Mouse (Mus musculus): ENCODE data around the gene Aplp2. TPM values are rescaled to one million over a fixed set of nuclear protein-coding genes. Genes with fewer than 3 reads are reported as not detected.

Aplp2 gene
- polyA plus RNA-seq, 1 experiment from 2014 or later: 313 TPM

DNA sequence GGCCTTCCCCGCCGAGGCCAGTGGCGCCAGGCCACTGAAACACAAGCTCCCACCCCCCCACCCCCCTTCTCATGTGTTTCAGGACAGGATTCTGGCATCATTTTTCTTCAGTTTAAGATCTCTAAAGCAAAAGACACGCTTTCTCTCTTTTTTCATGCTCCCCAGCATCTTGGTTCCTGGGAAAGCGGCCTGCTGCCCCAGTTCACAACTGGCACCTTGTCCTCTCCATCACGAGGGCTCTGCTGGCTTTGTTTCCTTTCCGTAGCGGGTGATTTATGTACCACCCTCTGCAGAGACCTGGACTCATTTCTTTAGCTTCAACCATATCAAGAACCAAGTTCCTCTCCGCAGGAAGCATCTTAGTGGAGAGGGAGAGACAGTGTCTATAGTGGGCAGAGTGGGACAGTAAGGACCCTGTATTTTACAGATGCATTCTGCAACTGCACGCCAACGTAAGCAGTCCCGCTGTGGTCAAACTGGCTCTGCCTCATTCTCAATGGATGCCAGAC lies 939 bp upstream of the Aplp2 start:
- Histone ChIP-seq H3K4me1 (ENCODE audit: control insufficient read depth, insufficient read depth, low read length) (peaks cover 21% of the 10 kb centered on the region), H3K27me3 (ENCODE audit: control insufficient read depth, insufficient read depth, low read length) (no peaks in the 10 kb centered on the region), H3K9me3 (ENCODE audit: control insufficient read depth, low read length) (no peaks in the 10 kb centered on the region), H3K27ac (replicated peaks; ENCODE audit: low read depth, low read length) (peak overlapping the region; percentile 88), H3K4me2 (ENCODE audit: low read length) (peak overlapping the region; percentile 90), H3K4me3 (replicated peaks; ENCODE audit: low read depth, low read length) (peak overlapping the region; percentile 96), H3K36me3 (ENCODE audit: control insufficient read depth, insufficient read depth, low read length) (no peaks in the 10 kb centered on the region), H3K9ac (replicated peaks; ENCODE audit: low read length) (peak overlapping the region; percentile 66)
- no peak for ATAC-seq (ENCODE audit: low FRiP score, low TSS enrichment)
- DNase-seq: peak; percentile 53
- WGBS: 26% methylated on average over 12 of the region's 12 CpGs

DNA sequence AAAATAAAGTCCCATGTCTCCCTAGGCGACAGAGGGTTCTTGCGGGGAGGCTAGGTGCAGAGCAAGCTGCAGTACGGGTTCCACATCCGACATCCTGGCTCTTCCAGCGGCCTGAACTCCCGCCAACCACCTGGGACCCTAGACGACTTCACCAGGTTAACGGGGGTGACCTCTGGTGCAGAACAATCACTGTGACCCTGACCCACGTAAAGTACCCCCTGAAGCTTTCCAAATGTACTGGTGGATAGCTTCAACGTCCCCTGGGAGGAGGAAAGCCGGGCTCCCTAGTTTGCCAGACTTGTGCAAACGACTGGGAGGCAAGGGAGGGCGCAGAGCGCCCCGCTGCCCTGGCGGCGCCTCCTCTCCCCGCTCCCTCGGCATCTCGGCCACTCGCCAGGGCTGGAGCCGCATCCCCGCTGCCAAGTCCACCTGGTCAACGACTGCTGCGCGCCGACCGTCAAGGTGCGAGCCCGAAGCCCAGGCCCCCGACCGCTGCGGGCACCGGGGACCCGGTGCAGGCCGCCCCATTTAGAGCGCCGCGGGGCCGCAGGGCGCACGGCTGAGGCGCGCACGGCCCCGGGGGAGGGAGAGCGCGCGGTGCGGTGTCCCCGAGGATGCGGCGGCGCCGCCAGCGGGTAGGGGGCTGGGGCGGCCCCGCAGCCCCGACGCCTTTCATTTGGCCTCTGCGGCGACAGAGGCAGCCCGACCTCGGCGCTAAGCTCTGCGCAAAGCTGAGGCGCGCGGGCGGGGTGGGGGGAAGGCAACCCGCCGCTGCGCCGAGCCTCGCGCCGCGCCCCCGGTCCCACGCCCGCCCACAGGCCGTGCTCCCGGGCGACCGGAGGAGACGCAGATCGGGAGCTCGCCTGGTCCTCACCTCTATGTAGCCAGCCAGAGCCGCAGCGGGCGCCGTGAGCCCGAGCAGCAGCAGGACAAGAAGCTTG lies 596 bp downstream of the Aplp2 start:
- Histone ChIP-seq H3K4me3 (replicated peaks; ENCODE audit: low read depth, low read length) (peak overlapping the region; percentile 96), H3K9ac (replicated peaks; ENCODE audit: low read length) (peak overlapping the region; percentile 90), H3K4me1 (ENCODE audit: control insufficient read depth, insufficient read depth, low read length) (peaks cover 22% of the 10 kb centered on the region), H3K36me3 (ENCODE audit: control insufficient read depth, insufficient read depth, low read length) (no peaks in the 10 kb centered on the region), H3K4me2 (ENCODE audit: low read length) (peak overlapping the region; percentile 94), H3K27me3 (ENCODE audit: control insufficient read depth, insufficient read depth, low read length) (no peaks in the 10 kb centered on the region), H3K9me3 (ENCODE audit: control insufficient read depth, low read length) (no peaks in the 10 kb centered on the region), H3K27ac (replicated peaks; ENCODE audit: low read depth, low read length) (peak overlapping the region; percentile 93)
- WGBS: under 1% methylated on average over 92 of the region's 93 CpGs
- DNase-seq: peak; percentile 66
- ATAC-seq (ENCODE audit: low FRiP score, low TSS enrichment): peak; percentile 67

DNA sequence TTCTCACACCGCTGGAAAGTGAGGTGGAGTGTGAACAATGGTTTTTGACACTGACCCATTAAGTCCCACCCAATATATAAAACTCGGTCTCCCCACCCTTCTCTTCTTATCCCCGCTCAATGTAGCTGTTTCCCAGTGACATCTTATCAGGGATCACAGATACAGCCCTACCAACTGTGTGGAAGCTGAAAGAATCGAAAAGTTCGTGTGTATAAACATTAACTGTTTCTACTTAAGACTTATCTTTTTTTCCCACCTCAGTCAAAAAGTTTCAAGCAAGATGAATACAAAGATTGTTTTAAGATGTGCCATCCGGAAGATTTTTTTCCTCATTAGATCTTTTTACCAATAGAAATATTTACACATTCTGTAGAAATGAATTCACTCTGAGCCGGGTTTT lies 1.5 kb downstream of the Aplp2 start:
- no peaks in the 10 kb centered on the region for H3K27me3 ChIP-seq (ENCODE audit: control insufficient read depth, insufficient read depth, low read length)
- DNase-seq (no peak), ATAC-seq (ENCODE audit: low FRiP score, low TSS enrichment) (no peak)
- peak overlapping the region; percentile 90 for H3K9ac ChIP-seq (replicated peaks; ENCODE audit: low read length)
- H3K4me2 ChIP-seq (ENCODE audit: low read length): peak overlapping the region; percentile 94
- no peaks in the 10 kb centered on the region for H3K36me3 ChIP-seq (ENCODE audit: control insufficient read depth, insufficient read depth, low read length)
- H3K9me3 ChIP-seq (ENCODE audit: control insufficient read depth, low read length): no peaks in the 10 kb centered on the region
- WGBS: 23% methylated on average over 7 of the region's 7 CpGs
- H3K27ac ChIP-seq (replicated peaks; ENCODE audit: low read depth, low read length): no peak overlapping the region
- peak overlapping the region; percentile 96 for H3K4me3 ChIP-seq (replicated peaks; ENCODE audit: low read depth, low read length)
- H3K4me1 ChIP-seq (ENCODE audit: control insufficient read depth, insufficient read depth, low read length): peaks cover 24% of the 10 kb centered on the region

DNA sequence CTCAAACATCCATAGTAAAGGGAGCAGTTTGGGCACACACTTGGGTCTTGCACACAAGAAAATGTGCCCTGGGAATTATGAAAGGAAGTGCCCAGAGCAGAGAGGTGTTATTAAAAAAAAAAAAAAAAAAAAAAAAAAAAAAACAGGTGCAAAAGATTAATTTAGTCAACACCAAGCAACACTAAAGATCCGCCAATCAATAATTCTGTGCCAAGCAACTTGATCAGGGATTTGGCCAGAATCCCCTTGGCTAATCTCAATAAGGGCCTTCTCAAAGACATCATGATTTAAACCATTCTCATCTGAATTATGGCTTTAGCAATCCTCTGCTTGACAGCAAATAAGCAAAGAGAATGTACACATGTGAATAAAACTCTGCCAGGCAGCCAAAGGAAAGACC lies 2.1 kb downstream of the Aplp2 start:
- peaks cover 29% of the 10 kb centered on the region for H3K4me1 ChIP-seq (ENCODE audit: control insufficient read depth, insufficient read depth, low read length)
- WGBS: 87% methylated on average over 1 of the region's 1 CpGs
- no peak for ATAC-seq (ENCODE audit: low FRiP score, low TSS enrichment)
- H3K9ac ChIP-seq (replicated peaks; ENCODE audit: low read length): no peak overlapping the region
- H3K27ac ChIP-seq (replicated peaks; ENCODE audit: low read depth, low read length): no peak overlapping the region
- no peaks in the 10 kb centered on the region for H3K9me3 ChIP-seq (ENCODE audit: control insufficient read depth, low read length)
- H3K4me3 ChIP-seq (replicated peaks; ENCODE audit: low read depth, low read length): no peak overlapping the region
- H3K36me3 ChIP-seq (ENCODE audit: control insufficient read depth, insufficient read depth, low read length): no peaks in the 10 kb centered on the region
- DNase-seq: no peak
- H3K4me2 ChIP-seq (ENCODE audit: low read length): peak overlapping the region; percentile 94
- H3K27me3 ChIP-seq (ENCODE audit: control insufficient read depth, insufficient read depth, low read length): no peaks in the 10 kb centered on the region

DNA sequence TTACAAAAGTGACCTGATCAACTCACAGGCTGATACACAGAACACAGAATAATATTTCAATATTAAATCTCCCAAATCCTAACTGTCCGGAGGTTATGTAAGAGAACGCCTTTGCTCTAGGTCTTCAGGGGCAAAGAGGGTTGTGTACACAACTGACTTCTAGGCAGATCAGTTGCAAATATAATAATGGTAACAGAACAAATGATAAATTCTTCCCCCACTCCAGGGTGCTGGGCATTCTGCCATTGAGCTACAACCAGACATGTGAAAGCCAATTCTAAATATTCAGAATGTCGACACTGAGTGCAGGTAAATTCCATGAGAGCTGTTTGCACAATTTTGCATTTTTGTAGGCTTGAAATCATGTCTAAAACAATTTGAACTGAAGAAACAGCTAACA lies 3.9 kb downstream of the Aplp2 start:
- Histone ChIP-seq H3K4me3 (replicated peaks; ENCODE audit: low read depth, low read length) (no peak overlapping the region), H3K36me3 (ENCODE audit: control insufficient read depth, insufficient read depth, low read length) (no peaks in the 10 kb centered on the region), H3K27me3 (ENCODE audit: control insufficient read depth, insufficient read depth, low read length) (no peaks in the 10 kb centered on the region), H3K9ac (replicated peaks; ENCODE audit: low read length) (no peak overlapping the region), H3K9me3 (ENCODE audit: control insufficient read depth, low read length) (no peaks in the 10 kb centered on the region), H3K27ac (replicated peaks; ENCODE audit: low read depth, low read length) (no peak overlapping the region), H3K4me2 (ENCODE audit: low read length) (no peak overlapping the region), H3K4me1 (ENCODE audit: control insufficient read depth, insufficient read depth, low read length) (peaks cover 32% of the 10 kb centered on the region)
- DNase-seq (no peak), ATAC-seq (ENCODE audit: low FRiP score, low TSS enrichment) (no peak)
- WGBS: 79% methylated on average over 3 of the region's 3 CpGs

DNA sequence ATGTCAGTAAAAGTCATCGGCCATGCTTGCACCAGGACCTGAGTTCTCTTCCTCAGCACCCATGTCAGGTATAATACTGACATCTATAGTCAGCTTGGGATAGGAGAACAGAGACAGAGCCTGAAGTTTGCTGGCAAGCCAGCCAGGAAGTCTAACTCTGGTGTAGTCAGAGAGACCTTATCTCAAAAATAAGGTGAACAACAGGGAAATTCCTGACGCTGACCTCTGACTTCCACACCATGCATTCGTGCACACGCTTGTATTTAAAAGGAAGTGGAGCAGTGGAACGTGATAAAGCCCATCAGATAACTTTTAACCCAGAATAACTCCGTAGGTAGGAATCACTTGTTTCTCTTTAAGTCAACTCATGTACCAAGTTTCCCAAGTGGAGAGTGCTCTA lies 6.9 kb downstream of the Aplp2 start:
- no peak for ATAC-seq (ENCODE audit: low FRiP score, low TSS enrichment)
- no peak for DNase-seq
- Histone ChIP-seq H3K27me3 (ENCODE audit: control insufficient read depth, insufficient read depth, low read length) (no peaks in the 10 kb centered on the region), H3K9me3 (ENCODE audit: control insufficient read depth, low read length) (no peaks in the 10 kb centered on the region), H3K4me2 (ENCODE audit: low read length) (no peak overlapping the region), H3K36me3 (ENCODE audit: control insufficient read depth, insufficient read depth, low read length) (no peaks in the 10 kb centered on the region), H3K9ac (replicated peaks; ENCODE audit: low read length) (no peak overlapping the region), H3K4me3 (replicated peaks; ENCODE audit: low read depth, low read length) (no peak overlapping the region), H3K4me1 (ENCODE audit: control insufficient read depth, insufficient read depth, low read length) (peaks cover 23% of the 10 kb centered on the region; the same call in 1 of the 2 replicates), H3K27ac (replicated peaks; ENCODE audit: low read depth, low read length) (no peak overlapping the region)
- 82% methylated on average over 6 of the region's 6 CpGs for WGBS

DNA sequence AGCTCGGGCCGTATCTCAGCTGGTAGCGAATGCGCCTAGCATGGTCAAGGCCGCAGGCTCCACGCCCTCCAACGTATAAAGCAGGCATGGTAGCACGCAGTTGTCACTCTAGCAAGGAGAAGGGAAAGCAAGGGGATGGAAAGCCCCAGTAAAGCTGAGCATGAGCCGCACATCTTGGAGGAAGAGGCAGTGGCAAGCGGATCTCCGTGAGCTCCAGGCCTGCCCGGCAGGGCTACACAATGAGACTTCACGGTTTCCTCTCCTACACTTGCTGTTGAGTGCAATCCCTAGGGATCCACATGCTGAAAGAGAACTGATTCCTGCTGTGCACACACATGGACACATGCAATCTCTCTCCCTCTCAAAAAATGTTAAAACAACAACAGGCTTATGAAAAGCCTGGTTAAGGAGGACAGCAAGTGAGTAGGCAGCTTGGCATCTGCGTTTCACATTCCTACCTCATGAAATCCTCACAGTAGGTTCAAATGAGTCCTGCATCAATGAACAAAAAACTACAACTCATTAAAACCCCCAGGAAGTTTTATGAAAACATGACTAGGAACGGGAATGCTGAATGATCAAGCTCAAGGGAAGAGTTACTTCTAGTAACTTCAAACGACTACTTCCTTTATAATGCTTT lies 7.9 kb downstream of the Aplp2 start:
- Histone ChIP-seq H3K27me3 (ENCODE audit: control insufficient read depth, insufficient read depth, low read length) (no peaks in the 10 kb centered on the region), H3K4me2 (ENCODE audit: low read length) (no peak overlapping the region), H3K4me1 (ENCODE audit: control insufficient read depth, insufficient read depth, low read length) (0 out of 2 replicates have a peak, but pooled peaks cover 14% of the 10 kb centered on the region), H3K36me3 (ENCODE audit: control insufficient read depth, insufficient read depth, low read length) (no peaks in the 10 kb centered on the region), H3K27ac (replicated peaks; ENCODE audit: low read depth, low read length) (no peak overlapping the region), H3K9me3 (ENCODE audit: control insufficient read depth, low read length) (no peaks in the 10 kb centered on the region), H3K4me3 (replicated peaks; ENCODE audit: low read depth, low read length) (no peak overlapping the region), H3K9ac (replicated peaks; ENCODE audit: low read length) (no peak overlapping the region)
- DNase-seq (no peak), ATAC-seq (ENCODE audit: low FRiP score, low TSS enrichment) (no peak)
- WGBS: 79% methylated on average over 16 of the region's 16 CpGs

DNA sequence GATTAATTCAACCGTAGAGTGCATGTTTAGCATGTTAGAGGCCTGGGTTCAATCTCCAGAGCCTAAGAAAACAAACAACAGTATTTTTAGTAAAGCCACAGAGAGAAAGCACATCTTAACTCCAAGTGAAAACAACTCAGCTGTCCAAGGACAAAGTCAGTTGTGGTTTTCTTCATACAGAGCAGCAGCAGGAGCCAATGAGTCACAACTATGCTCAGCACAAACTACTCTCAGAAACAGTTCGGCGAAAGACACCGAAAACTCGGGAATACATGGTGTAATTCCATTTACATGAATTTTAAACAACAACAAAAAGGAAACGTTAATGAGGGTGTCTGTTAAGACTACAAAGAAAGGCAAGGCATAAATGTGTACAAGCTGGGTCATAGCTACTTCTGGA lies 8.5 kb downstream of the Aplp2 start:
- Histone ChIP-seq H3K4me2 (ENCODE audit: low read length) (no peak overlapping the region), H3K27me3 (ENCODE audit: control insufficient read depth, insufficient read depth, low read length) (no peaks in the 10 kb centered on the region), H3K4me3 (replicated peaks; ENCODE audit: low read depth, low read length) (no peak overlapping the region), H3K9me3 (ENCODE audit: control insufficient read depth, low read length) (no peaks in the 10 kb centered on the region), H3K36me3 (ENCODE audit: control insufficient read depth, insufficient read depth, low read length) (no peaks in the 10 kb centered on the region), H3K27ac (replicated peaks; ENCODE audit: low read depth, low read length) (no peak overlapping the region), H3K9ac (replicated peaks; ENCODE audit: low read length) (no peak overlapping the region), H3K4me1 (ENCODE audit: control insufficient read depth, insufficient read depth, low read length) (0 out of 2 replicates have a peak, but pooled peaks cover 13% of the 10 kb centered on the region)
- DNase-seq: no peak
- ATAC-seq (ENCODE audit: low FRiP score, low TSS enrichment): no peak
- 89% methylated on average over 6 of the region's 6 CpGs for WGBS
